Mouse (Mus musculus) urinary bladder, postnatal 14 days (tissue): ENCODE data around the gene Cep250.
A peak's percentile ranks its signal among the peaks of the same experiment; 100 is the strongest.

Source experiments
- DNase-seq: peaks from one replicate; pipeline ENCODE4 v3.0.0; 2021; ENCODE audit warnings: low spot score

Cep250 gene

DNA sequence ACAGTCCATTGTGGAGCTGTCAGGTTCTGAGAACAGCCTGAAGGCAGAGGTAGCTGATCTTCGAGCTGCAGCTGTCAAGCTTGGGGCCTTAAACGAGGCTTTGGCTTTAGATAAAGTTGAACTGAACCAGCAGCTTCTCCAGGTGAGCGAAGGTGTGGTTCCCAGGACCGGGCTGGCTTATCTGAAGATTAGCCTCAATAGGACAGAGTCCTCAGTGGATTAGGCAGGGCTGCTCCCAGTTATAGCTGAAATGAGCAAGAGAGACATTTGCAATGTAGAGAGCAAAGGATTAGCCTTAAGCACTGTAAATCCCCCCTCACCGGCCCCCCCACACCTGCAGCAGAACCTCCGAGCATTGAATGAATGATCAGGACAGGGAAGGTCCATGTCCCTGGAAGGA, 17.1 kb downstream of the Cep250 start:
- DNase-seq = no peak

DNA sequence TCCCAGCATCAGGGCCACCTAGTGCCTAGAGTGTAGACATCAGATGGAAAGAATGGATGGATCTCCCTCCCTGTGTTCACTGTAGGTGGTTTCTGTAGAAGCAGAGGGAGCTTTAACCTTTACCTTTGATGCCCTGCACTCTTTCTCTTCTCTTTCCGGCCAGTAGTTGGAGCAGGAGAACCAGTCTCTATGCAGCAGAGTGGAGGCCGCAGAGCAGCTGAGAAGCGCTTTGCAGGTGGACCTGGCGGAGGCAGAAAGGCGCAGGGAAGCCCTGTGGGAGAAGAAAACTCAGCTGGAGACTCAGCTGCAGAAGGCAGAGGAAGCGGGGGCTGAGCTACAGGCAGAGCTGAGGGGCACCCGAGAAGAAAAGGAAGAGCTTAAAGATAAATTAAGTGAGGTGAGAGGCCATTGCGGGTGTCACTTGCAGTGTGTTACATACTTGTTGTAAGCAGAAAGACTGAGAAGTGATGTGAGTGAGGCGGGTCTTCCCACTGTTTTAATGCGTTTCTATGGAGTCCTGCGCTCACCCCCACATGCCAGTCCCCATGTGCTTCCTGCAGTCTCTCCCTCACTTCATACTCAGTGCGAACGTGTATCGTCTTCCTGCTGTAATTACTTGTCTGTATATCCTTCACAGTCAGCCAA, 18.0 kb downstream of the Cep250 start:
- no peak for DNase-seq

DNA sequence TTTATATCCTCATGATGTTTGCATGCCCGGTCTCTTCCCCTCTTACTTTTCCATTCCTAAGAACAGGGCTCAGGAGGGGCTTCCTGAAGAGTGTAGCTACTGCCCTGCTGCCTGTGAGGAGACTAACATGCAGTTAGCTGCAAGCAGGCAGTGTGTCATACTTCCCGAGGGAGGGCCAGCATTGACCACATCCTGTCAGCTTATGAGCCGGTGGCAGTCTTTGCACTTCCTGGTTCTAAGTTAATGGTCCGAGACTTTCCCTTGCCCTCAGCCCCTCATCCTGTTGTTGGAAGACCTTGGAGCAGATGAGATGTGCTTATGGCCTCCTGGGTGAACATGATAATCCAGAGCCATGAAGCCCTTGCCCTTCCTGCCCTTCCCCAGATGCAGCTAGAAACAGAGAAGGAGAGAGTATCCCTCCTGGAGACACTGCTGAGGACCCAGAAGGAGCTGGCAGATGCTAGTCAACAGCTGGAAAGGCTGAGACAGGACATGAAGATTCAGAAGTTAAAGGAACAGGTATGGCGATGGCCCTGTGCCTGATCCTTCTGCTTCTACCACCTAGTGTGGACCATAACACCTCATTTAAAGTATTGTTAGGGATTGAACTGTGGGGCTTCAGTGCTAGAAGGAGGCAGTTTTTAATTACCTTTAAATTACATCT, 23.2 kb downstream of the Cep250 start:
- no peak for DNase-seq

DNA sequence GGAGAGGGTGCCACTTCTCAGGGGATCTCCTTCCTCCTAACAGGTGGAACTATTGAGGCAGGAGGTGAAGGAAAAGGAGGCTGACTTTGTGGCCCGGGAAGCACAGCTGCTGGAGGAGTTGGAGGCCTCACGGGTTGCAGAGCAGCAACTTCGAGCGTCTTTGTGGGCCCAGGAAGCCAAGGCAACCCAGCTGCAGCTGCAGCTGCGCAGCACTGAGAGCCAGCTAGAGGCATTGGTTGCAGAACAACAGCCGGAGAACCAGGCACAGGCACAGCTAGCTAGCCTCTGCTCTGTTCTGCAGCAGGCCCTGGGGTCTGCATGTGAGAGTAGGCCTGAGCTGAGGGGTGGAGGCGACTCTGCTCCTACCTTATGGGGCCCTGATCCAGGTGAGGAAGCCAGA, 29.5 kb downstream of the Cep250 start:
- no peak for DNase-seq

DNA sequence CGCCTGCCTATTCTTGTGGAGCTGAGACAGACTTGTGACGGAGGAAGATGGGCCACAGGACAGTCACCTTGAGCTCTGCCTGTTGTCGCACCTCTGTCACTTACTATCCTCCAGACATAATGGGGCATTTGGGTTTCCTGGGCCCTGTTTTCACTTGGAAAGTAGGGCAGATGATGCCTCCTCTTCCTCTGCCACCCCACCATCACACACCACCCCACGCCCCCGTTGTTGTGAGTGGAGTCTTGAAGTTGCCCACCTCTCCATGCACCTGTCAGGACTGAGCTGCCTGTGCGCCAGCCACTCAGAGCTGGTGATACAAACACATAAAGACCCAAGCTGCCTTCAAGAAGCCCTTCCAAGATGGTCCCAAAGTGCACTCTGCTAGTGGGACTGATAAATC, 30.9 kb downstream of the Cep250 start:
- no peak for DNase-seq

DNA sequence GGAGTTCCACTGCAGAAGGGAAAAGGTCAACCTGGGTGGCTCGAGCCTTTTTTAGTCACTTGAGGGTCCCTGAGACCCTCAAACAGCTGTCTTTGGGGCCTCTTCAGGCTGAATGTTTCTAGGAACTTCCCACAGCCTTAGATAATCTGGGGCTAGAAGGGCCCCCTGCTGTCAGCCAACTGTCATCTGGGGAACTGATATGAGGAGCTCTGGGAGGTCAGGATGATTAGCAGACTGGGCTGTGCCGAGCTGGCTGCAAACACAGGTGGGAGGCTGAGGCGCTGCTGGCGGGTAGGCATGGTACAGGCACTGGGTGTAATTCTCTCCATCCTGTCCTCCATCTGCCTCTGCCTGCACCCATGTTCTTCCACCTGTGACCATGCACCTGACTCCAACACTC, 32.8 kb downstream of the Cep250 start:
- no peak for DNase-seq

DNA sequence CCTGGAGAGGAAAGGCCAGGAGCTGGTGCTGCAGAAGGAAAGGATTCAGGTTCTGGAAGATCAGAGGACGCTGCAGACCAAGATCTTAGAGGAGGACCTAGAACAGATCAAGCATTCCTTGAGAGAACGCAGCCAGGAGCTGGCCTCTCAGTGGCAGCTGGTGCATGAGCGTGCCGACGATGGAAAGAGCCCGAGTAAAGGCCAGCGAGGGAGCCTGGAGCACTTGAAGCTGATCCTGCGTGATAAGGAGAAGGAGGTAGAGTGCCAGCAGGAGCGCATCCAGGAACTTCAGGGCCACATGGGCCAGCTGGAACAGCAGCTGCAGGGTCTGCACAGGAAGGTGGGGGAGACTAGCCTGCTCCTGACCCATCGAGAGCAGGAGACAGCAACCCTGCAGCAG, 34.9 kb downstream of the Cep250 start:
- DNase-seq = no peak

DNA sequence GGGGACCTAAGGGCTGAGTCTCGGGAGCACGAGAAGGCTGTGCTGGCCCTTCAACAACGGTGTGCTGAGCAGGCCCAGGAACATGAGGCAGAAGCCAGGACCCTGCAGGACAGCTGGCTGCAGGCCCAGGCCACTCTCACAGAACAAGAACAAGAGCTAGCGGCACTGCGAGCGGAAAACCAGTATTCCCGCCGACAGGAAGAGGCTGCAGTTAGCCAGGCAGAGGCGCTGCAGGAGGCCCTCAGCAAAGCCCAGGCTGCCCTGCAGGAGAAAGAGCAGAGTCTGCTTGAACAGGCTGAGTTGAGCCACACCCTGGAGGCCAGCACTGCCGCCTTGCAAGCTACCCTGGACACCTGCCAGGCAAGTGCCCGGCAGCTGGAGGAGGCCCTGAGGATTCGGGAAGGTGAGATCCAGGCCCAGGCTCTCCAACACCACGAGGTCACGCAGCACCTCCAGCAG, 35.6 kb downstream of the Cep250 start:
- DNase-seq = peak; percentile 50

DNA sequence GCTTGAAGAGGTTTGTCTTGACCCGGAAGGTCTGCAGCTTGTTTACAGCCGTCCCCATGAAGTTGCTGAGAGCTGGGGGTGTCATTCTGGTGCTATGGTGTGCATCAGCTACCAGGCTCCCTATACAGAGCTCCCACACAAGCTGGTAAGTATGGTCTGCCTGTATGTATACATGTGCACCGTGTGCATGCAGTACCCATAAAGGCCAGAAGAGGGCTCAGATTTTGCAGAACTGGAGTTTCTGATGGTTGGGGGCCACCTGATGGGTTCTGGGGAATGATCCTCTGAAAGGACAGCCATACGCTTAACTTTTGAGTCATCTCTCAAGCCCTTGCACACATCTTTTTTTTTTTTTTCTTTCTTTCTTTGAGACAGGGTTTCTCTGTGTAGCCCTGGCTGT, 49.1 kb downstream of the Cep250 start:
- no peak for DNase-seq

DNA sequence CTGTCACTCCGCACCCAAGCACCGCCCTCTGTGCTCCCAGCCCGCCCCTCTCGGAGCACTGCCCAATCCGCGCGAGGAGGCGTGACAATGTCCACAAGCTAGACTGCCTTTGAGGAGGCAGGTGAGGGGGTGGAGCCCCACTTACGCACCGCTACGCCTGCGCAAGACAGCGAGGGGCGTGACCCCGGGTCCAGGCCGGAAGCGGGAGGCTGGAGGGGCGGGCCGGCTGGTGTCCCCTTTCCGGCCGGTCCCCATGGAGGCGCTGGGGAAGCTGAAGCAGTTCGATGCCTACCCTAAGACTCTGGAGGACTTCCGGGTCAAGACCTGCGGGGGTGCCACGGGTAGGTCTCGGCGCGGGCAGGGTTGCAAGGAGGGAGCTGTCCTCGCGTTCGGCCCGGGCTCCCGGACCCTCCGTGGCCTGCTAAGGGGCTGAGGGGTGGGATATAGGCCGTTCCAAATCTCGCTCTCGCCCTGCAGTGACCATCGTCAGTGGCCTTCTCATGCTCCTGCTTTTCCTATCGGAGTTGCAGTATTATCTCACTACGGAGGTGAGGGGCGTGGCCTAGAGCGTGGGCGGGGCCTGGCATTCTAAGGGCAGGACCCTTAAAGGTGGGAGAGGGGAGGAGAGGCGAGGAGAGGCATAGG, 51.8 kb downstream of the Cep250 start, which contains the start of the genes 6430550D23Rik and Ergic3:
6430550D23Rik (minus strand) TSS at position 90 of the 645 bp plus-strand sequence.
Ergic3 (plus strand) TSS at position 158 of the 645 bp plus-strand sequence.
- peak; percentile 99 for DNase-seq

DNA sequence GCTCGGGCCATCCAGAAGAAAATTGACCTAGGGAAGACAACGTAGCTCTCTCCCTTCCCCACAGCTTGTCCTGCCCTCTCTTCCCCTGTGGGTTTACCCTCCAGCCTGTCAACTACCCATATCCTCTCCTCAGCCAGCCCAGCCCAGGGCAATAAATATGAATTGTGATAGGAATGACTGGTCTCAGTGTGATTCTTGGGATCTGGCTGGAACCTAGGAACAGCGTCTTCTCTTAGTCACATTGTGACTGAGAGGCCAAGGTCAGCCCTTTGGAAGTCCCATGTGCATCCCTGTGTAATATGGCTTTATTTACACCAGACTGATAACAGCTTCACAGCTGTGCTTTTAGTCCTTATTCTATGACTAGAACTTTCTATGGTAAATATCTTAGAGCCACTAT, 61.8 kb downstream of the Cep250 start:
- no peak for DNase-seq

DNA sequence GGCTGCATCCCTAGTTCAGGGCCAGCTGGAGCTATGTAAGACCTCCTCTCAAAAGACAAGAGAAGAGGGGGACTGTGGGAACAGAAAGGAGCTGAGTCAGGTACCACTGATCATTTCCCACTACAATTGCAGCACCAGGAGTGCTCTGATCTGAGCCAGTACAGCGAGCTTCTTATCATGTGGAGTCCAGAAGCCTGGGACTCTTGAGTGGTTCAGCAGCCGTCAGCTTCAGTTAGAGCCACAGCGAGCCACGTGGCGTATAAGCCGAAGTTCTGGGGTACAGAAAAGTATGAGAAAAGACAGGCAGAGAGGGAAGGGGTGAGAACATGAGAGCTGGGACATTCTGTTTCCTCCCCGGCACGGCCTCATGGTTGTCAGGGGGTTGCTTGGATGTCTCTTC, 65.0 kb downstream of the Cep250 start:
- no peak for DNase-seq

DNA sequence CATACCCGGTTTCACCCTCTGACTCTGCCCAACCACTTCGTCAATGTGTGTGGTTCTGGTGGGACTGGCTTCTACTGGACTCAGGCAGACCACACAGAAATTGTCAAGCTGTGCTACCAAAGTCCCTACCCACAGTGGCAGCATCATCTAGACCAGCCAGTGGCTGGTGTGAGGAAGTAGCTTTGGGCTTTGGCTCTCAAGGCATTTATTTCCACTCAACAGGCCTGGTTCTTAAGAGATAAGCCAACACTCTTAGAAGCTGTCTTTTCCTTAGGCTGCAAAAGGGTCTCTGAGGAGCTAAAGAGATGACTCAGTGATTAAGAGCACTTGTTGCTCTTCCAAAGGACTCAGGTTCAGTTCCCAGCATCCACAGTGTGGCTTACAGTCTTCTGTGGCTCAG, 65.5 kb downstream of the Cep250 start:
- no peak for DNase-seq

DNA sequence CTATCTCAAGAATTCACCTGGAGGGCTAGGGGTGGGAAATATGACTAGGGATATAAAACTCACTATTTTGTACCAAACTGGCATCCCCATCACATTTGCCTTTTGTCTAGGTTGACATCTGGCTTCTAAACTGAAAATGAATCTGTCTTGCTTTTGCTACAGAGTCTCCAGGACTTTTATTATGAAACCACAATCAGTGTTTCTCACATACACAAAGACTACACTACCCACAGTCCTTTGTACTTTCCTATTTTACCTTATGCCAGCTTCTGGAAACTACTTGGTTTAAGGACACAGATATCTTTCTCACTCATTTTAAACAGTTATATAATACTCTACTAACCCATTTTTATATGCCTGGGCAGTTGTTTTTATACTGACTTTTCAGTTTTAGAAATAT, 69.2 kb downstream of the Cep250 start:
- no peak for DNase-seq

DNA sequence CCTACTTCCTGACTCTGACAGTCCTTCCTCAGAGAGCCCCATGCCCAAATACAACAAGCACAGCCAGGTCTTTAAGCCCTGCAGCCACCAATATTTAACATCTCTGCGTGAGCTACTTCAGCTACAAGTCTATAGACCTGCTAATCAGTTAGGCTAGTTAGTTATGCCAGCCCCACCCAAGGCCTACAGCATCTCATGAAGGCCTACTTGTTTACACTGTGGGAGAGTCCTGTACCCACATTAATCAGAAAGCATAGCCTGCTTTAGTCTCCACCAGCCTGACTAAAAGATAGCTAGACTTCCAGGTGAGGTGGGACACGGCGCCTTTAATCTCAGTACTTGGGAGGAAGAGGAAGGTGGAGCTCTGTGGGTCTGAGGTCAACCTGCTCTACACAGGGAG, 83.1 kb downstream of the Cep250 start:
- no peak for DNase-seq

DNA sequence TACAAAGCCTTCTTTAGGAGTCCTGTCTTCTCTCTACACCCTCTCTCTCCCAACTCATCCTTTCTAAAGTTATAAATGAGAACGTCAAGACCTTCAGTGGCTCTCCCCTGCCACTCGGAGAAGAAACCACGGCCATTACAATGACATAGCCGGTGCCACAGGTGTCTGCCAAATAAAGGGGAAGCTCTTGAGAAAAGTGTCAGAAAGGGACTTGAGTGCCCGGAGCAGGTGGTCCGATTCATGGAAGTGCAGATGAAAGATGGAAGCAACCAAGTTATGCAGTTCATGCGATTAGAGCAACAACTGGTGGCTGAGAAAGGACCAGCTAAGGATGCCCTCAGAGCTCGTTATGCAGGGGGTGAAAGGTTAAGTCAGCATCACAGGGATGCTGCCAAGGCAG, 86.6 kb downstream of the Cep250 start:
- DNase-seq = no peak

DNA sequence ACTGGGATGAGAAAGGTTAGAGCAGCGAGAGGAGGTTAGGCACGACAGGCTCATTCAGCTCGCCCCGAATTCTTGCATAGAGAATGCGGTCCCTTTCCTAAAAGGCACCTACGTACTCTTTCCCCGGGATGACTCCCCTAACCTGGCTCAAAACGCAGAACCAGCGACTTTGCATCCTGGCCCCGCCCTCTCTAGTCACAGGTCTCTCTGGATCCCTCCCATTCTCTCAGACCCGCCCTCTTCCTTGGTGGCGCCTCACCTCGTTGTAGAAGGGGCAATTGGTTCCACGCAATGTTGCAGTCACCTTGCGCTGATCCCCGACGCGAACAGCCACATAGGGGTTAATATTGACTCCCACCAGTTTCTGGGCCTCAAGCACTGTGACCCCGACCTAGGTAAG, 91.7 kb downstream of the Cep250 start:
- DNase-seq = no peak
